Mouse (Mus musculus) olfactory bulb, adult 2 months (tissue): Measurements from ENCODE around the gene C1ra. TPM values are rescaled to one million over a fixed set of nuclear protein-coding genes. Genes with fewer than 3 reads are reported as not detected.
"Not testable (repeated sequence)": the region's sequence is repeated elsewhere in the genome, so short reads cannot be mapped to it uniquely, and the experiment has no call there.

Experiments
- H3K27ac ChIP-seq: fragments of 200-500 bp; 2 replicates; pipeline ENCODE4 v1.5.1; 2012; ENCODE audit warnings: low read depth, low read length; ENCODE audit not compliant: insufficient read depth
- H3K4me1 ChIP-seq: fragments of 200-500 bp; 2 replicates; pipeline ENCODE4 v1.6.1; 2012; ENCODE audit warnings: low read length; ENCODE audit not compliant: control insufficient read depth, insufficient read depth
- H3K4me3 ChIP-seq: fragments of 200-500 bp; 2 replicates; pipeline ENCODE4 v1.5.1; 2012; ENCODE audit warnings: mild to moderate bottlenecking, low read depth, low read length, moderate library complexity; ENCODE audit not compliant: insufficient read depth
- CTCF ChIP-seq: fragments of 200-500 bp; IDR thresholded peaks from 2 replicates; pipeline ENCODE4 v1.5.1; 2012; ENCODE audit warnings: low read depth, mild to moderate bottlenecking, low read length, moderate library complexity; ENCODE audit not compliant: insufficient read depth
- POLR2A ChIP-seq: fragments of 200-500 bp; IDR thresholded peaks from 2 replicates; pipeline ENCODE4 v1.6.1; 2012; ENCODE audit warnings: mild to moderate bottlenecking, low read depth, low read length, moderate library complexity; ENCODE audit not compliant: insufficient read depth
- WGBS: fragments of 180-500 bp; shearing (Covaris S2); methylation state at CpG from one replicate; pipeline ENCODE4 v1.1.7; 2018; 5-methylcytosine and 5-hydroxymethylcytosine counted together
- polyA plus RNA-seq: library from polyadenylated mRNA; stranded (reverse); fragments of >200 nt; gene quantifications from 2 replicates; pipeline ENCODE4 v1.2.4, GENCODE M21; 2012; ENCODE audit warnings: low replicate concordance; ENCODE audit not compliant: missing spikeins, insufficient read depth, insufficient read length

Gene C1ra
- polyA plus RNA-seq, 1 experiment, result not detected

DNA sequence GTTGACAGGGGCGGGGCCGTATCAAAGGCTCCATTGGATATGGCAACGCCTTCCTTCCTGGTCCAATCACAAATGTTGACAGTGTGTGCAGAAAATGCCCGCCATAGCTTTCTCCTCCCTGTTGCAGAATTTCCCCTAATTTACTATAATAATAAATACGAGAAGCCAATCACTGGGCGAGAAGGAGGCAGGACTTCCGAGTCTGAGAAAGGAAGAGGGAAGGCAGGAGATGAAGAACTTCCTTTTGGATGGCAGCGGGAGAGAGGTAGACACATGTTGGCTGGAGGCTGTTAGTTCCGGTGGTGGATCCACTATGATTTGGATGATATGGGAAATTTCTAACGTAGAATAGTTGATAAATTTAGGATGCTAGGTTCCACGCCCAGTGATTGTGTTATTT lies 37.6 kb upstream of the C1ra start:
- 81% methylated on average over 11 of the region's 11 CpGs for WGBS

DNA sequence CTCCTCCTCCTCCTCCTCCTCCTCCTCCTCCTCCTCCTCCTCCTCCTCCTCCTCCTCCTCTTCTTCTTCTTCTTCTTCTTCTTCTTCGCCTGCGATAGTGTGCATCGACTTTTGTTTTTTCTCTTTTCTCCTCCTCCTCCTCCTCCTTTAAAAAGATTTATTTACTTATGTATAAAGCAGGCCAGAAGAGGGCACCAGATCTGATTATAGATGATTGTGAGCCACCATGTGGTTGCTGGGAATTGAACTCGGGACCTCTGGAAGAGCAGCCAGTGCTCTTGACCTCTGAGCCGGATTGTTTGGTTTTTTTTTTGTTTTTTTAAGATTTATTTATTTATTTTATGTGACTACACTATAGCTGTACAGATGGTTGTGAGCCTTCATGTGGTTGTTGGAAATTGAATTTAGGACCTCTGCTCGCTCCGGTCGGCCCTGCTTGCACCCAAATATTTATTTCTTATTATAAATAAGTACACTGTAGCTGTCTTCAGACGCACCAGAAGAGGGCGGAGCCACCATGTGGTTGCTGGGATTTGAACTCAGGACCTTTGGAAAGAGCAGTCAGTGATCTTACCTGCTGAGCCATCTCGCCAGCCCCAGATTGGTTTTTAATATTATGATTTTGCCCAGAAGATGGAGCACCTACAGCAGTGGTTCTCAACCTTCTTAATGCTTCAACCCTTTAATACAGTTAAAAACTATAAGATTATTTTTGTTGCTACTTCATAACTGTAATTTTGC lies 36.7 kb upstream of the C1ra start:
- 94% methylated on average over 8 of the region's 11 CpGs for WGBS
- not testable (repeated sequence) for H3K4me3 ChIP-seq, H3K27ac ChIP-seq, H3K4me1 ChIP-seq

More for the DNA sequence above, 37.6 kb upstream of the C1ra start:
- Histone ChIP-seq H3K4me1 (peaks cover 9% of the 10 kb centered on the region; the same call in 1 of the 2 replicates), H3K4me3 (no peak overlapping the region), H3K27ac (no peak overlapping the region)
- TF ChIP-seq CTCF, result no peak
- TF ChIP-seq POLR2A, result no peak

DNA sequence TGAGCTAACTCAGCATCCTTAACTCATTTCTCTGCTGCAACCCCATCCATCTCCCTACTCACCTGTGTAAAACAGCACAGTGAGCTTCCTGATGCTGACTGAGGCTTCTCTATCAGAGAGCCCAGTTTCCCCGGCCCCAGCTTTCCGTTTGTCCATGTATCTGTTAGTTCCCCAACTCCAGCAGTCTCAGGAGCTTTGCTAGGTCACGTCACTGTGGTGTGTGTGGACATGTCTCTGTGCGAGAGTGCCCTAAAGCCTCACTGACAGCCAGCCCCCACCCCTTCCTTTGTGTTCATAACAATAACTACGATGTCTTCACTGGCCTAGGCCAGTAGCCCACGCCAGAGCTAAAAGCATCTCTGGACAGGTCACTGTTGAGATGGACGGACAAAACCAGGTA lies 36.0 kb upstream of the C1ra start:
- 66% methylated on average over 7 of the region's 7 CpGs for WGBS
- H3K4me1 ChIP-seq, result peaks cover 9% of the 10 kb centered on the region; the same call in 1 of the 2 replicates

DNA sequence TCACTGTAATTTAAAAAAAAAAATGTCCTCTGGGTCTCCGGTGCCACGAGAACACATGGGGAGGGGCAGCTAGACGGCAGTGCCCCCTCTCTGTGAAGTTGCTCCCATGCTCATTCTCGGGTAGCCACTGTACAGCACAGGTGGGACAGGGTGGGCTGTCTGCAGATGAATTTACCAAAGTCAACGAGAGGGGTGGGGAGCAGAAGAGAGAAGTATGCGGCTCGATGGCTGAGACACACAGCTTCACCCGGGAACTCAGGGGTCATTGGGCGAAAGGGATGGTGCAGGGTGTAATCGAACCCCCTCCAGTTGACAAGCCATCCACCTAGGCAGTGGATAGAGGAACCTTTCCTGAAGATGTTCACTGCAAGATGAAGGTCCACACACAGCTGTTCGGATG lies 35.4 kb upstream of the C1ra start:
- H3K27ac ChIP-seq, result no peak overlapping the region
- H3K4me3 ChIP-seq, result no peak overlapping the region
- H3K4me1 ChIP-seq, result peaks cover 9% of the 10 kb centered on the region; the same call in 1 of the 2 replicates
- no peak for TF ChIP-seq POLR2A
- TF ChIP-seq CTCF, result no peak
- WGBS, result 67% methylated on average over 11 of the region's 11 CpGs

More for the DNA sequence above, 36.0 kb upstream of the C1ra start:
- no peak overlapping the region for H3K27ac ChIP-seq
- no peak overlapping the region for H3K4me3 ChIP-seq
- no peak for TF ChIP-seq CTCF
- no peak for TF ChIP-seq POLR2A

DNA sequence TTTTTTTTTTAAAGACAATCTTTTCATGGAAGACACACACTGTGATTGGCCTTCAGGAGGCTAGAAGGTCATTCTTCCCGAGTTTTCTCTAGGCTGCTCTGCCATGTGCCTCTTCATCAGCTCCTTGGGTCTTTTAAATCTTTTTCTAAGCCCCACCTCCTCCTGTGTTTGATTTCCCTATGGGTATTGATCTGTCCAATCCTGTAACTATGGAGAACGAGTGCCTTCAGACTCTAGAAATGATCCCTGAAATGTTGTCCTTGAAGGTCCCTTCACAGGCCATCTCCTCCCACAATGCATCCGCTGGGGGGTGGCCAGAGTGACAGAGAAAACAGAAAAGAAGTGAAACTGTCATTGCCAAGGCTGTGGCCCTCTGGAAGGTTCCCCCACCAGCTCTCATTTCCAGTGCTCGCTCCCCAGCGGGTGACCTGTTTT lies 35.0 kb upstream of the C1ra start:
- no peak for TF ChIP-seq CTCF
- WGBS, result 71% methylated on average over 5 of the region's 5 CpGs
- H3K27ac ChIP-seq, result no peak overlapping the region
- H3K4me3 ChIP-seq, result no peak overlapping the region
- peaks cover 9% of the 10 kb centered on the region; the same call in 1 of the 2 replicates for H3K4me1 ChIP-seq

DNA sequence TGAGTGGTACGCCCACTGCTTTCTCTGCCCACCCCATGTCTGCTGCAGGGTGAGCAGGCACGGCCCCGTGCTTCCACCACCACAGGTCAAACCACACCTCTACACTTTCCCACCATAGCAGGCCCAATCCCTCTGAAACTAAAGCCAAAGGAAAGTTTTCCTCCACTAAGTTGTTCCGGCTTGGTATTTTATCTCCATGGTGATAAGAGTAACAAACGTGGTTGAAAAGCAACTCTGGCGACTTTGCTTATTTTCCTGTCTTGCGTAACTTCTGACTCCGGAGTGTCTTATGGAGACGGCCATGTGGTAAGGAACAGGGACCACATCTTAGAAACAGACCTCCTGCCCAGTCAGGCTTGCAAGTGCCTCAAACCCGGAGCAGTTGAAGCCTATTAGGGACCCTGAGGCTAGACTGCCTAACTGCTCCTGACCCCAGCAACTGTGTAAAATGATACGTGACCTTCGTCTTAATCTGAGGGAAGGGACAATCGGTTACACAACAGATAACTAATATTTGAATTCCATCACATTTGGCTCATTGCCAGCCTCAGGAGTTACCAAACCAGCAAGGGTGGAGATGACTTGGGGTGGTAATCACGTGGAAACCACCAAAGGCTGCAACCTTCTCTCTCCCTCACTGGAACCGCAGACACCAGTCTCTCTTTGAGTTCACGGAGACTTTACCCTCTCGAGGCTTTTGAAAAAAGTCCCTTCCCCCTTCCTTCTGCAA lies 34.1 kb upstream of the C1ra start:
- Histone ChIP-seq H3K4me1 (peaks cover 9% of the 10 kb centered on the region; the same call in 1 of the 2 replicates), H3K27ac (no peak overlapping the region), H3K4me3 (no peak overlapping the region)
- WGBS, result 73% methylated on average over 17 of the region's 17 CpGs
- TF ChIP-seq CTCF, result no peak
- no peak for TF ChIP-seq POLR2A

DNA sequence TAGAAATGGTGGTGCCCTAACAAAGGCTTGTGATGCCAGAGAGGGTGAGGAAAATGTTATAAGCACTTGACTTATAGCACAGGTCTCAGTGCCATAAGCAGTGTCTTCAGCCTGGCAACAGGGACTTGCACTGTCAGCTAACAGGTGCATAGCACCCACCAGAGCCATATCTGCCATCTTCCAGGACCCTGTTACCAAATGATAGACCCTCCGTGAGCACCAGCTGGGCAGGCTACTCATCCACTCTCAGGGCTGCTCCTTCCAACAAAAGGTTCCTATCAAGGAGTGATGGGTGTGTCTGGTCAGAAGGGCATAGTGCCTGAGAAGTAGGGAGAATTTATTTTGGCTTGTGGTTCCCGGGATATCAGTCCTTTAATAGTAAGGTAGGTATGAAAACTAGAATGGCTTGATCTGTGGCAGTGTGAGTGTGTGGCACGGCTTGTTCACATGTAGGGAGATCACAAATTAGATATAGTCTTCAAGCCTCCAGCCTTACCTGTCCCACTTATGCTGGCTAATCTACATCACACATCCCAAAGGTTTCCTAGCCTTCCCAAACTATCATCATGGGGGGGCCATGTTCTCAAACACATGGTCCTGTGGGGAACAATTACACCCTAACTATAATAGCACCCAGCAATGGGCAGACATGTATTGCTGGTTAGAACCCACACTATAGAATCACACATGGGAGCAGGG lies 33.2 kb upstream of the C1ra start:
- H3K4me1 ChIP-seq, result peaks cover 9% of the 10 kb centered on the region; the same call in 1 of the 2 replicates
- no peak overlapping the region for H3K4me3 ChIP-seq
- 91% methylated on average over 3 of the region's 3 CpGs for WGBS
- no peak overlapping the region for H3K27ac ChIP-seq
- no peak for TF ChIP-seq POLR2A
- TF ChIP-seq CTCF, result no peak

DNA sequence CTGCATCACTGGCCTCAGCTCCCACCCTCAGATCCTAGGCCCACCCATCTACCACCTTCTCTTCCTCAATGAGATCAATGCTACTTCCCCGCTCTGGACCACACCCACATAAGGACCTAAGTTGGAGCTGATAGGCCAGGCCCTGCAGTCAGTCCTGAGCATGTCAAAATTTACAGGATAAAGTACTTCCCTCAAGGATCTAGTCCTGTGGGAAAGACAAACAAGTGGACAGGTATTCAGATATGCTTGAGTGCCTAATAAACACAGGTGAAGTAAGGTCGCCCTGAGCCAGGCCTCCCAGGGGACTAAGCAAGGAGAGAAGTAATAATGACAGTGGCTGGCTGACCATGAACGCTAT lies 32.7 kb upstream of the C1ra start:
- WGBS, result 96% methylated on average over 3 of the region's 3 CpGs
- Histone ChIP-seq H3K4me1 (peaks cover 9% of the 10 kb centered on the region; the same call in 1 of the 2 replicates), H3K4me3 (no peak overlapping the region), H3K27ac (no peak overlapping the region)
- no peak for TF ChIP-seq POLR2A
- TF ChIP-seq CTCF, result no peak

DNA sequence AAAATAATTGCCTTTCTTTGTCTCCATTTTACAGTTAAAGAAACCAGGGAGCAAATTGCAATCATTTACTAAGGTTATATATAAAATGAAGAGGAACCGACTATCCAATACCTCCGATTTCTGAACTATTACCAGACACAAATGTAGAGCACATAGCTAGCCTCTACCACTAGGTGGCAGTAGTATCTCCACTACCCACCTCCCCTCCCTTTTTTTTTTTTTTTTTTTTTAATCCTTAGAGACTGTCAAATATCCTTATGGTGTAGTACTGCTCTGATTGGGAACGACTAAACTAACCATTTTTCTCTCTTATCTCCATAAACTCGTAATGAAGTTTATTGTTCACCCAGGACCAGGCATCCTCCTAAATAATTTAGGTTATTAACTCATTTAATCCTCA lies 31.9 kb upstream of the C1ra start:
- no peak overlapping the region for H3K4me3 ChIP-seq
- no peak for TF ChIP-seq CTCF
- TF ChIP-seq POLR2A, result no peak
- peaks cover 11% of the 10 kb centered on the region; the same call in 1 of the 2 replicates for H3K4me1 ChIP-seq
- no peak overlapping the region for H3K27ac ChIP-seq
- 46% methylated on average over 4 of the region's 4 CpGs for WGBS
